Mouse (Mus musculus) erythroblast, embryonic 14.5 days (primary cell): ENCODE data around the gene Shmt1.

Experiments
- GATA1 ChIP-seq: IDR thresholded peaks from 2 replicates; pipeline ENCODE4 v1.6.1; 2012; ENCODE audit warnings: low read length, inconsistent platforms, mixed read lengths
- TAL1 ChIP-seq: IDR thresholded peaks from 3 replicates; pipeline ENCODE4 v1.6.1; 2012; ENCODE audit warnings: low read length, inconsistent platforms, mixed read lengths

DNA sequence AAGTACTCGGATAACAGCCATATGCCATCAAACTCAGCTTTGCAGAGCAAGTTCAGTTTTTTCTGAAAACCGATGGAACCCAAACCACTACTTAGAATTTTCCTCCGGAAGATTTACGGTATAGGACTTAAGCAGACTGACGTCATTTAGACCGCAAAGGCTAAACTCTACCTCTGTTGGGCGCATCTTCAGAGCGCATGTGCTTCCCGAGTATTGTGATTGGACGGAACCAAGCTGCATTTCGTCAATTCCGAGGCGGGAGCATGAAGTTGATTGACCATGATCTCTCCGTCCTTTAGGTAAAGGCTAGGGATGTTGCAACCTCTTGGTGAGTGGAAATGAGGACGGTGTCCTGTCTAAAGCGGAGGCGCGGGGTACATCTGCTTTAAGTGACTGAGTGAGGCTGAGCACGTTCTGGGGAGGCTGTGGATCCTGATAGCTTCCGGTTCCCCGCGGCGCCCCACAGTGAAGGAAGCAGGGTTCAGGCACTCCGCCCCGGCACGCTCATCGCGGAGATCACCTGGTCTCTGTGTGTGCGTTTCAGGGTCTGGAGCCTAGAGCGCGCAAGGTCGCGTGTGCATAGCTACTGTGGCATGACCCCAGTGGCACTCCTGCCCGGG lies 19.0 kb upstream of the Shmt1 start, which contains the start of gene Dhrs7b:
- no peak for TF ChIP-seq TAL1
- no peak for TF ChIP-seq GATA1
